Mouse (Mus musculus) adrenal gland, postnatal 25 days (tissue): ENCODE data around the gene Foxj2. TPM values are rescaled to one million over a fixed set of nuclear protein-coding genes. Genes with fewer than 3 reads are reported as not detected.

Source experiments
- DNase-seq: peaks from one replicate; pipeline ENCODE4 v3.0.0; 2021; ENCODE audit warnings: mixed read lengths
- microRNA-seq, 2 experiments: library from miRNA; unstranded; fragments of <30 nt; microRNA quantifications; one replicate each; pipeline ENCODE4 v1.2.0; 2021
- total RNA-seq: library from RNA; stranded (reverse); gene quantifications from 2 replicates; pipeline ENCODE4 v1.2.3, GENCODE M21; 2021

Foxj2 gene
- total RNA-seq, 1 experiment from 2014 or later, result 22.8 TPM

GRCm38 (mm10) chr6:122873871-122874719, 54.4 kb downstream of the Foxj2 start, which contains the start of gene Necap1:
Necap1 (plus strand) TSS chr6:122874474.
- peak; percentile 97 for DNase-seq

DNA sequence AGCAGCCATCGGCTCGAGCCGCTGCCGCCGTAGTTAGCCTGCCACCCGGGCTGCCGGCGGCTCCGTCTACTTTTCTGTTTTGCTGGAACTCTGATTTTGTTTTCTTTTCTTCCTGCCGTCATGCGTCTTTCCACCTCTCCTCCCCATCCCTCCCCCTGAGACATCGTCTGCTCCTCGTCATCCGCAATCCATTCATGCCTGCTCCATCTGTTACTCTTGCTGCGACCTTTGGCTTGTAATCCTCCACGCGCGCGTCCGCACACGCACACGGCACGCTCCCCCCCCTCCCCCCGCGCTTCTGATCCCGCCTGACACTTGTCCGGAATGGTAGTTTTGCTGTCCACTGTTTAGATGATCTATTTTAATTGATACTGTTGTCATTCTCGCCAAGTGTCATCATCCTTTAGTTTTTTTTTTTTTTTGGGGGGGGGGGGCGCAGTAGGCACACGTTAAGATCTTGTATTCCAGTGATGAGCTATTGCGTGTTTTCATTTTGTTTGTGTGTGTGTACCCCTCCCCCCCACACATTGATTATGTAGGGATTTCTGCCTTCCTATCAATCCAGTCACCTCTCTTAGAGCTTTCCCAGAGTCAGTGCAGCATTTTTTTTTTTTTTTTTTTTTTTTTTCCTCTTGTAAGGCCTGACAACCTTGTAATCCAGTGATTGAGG, 55.1 kb downstream of the Foxj2 start:
- no peak for DNase-seq

- no peak for DNase-seq
Measured at GRCm38 (mm10) chr6:122879141-122879735, 59.5 kb downstream of the Foxj2 start.

DNA sequence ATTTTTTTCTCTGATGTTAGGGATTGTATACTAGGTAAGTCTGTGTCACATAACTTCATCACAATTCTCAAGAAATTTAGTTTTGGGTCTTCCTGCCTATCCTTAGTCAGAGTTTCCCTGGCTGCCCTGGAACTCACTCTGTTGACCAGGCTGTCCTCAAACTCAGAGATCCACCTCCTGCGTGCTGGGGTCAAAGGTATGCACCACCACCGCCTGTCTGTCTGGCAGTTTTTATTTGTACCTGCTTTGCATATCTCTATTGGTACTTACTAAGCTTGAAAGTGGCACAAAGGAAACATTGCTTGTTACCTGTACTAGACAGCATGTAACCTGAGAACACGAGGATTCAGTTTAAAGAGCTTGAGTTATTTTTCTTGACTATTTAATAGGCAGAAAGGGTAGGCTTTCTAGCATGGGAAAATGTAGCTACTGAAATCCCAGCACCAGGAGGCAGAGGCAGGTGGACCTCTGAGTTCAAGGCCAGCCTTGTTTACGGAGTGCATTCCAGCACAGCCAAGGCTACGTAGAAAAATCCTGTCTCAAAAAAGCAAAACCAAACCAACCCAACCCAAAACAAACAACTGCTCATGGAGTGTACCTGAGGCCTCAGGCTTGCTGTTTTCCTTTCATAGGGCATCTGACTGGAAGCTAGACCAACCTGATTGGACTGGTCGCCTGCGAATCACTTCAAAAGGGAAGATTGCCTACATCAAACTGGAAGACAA, 60.2 kb downstream of the Foxj2 start:
- DNase-seq, result no peak

DNA sequence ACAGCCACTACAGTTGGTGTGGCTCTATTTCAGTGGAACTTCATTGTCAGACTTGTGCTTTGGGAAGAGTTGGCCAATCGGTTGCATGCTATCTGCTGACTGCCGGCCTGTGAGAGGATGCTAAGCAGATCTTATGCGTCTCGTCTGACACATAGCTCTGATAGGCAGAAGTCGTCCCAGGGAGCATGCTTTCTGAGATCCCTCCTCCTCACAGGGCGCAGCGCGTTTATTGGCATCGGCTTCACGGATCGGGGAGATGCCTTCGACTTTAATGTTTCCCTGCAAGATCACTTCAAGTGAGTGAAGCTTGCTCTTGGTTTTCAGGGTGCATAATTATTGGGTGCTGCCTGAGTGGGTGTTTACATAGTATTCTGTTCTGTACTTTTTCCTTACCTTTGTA, 61.6 kb downstream of the Foxj2 start:
- no peak for DNase-seq

GRCm38 (mm10) chr6:122883603-122884002, 63.9 kb downstream of the Foxj2 start:
- DNase-seq, result no peak

DNA sequence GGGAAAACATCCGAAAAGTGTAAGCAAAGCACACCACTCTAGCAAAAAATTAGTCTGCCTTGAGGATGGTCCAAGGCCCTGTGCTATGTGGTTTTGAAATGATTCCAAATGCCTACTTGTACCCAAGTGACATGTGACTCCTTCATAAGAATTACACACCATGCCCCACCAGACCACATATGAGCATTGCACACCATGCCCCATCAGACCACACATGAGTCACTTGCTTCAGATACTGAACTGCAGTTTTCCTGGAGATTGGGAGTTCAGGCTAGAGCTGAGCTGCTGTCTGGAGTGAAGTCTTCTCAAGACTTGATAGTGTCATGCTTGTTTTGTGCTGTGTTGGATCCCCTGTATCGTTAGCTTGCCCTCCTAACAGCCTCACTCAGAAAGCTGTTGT, 69.9 kb downstream of the Foxj2 start:
- no peak for DNase-seq

- DNase-seq, result peak; percentile 52
Measured at GRCm38 (mm10) chr6:122892442-122893049, 72.8 kb downstream of the Foxj2 start.

Small RNA genes lying within 50 kb of the gene (microRNA-seq; reads per million reads assigned to microRNA genes)
- 0 reads per million in 2 experiments for gene Mir7231

Other genes with a start within 250 kb of the Foxj2 start
- 6.1 and 8.7 TPM in 2 replicates for gene Apobec1, start 217.5 kb upstream of the Foxj2 start, total RNA-seq
- not detected in 2 replicates for gene Gdf3, start 209.8 kb upstream of the Foxj2 start, total RNA-seq
- gene Dppa3, start 193.5 kb upstream of the Foxj2 start, total RNA-seq, result not detected in 2 replicates
- gene Nanog, start 112.4 kb upstream of the Foxj2 start, total RNA-seq, result not detected in 2 replicates
- gene Slc2a3, start 18.3 kb upstream of the Foxj2 start, total RNA-seq, result 4.8 and 7.9 TPM in 2 replicates
- 1.9 and 3.0 TPM in 2 replicates for gene C3ar1, start 36.2 kb downstream of the Foxj2 start, total RNA-seq
- gene Necap1, start 54.6 kb downstream of the Foxj2 start, total RNA-seq, result 52.5 and 52.9 TPM in 2 replicates
- gene Clec4a1, start 101.9 kb downstream of the Foxj2 start, total RNA-seq, result 1.0 and 1.6 TPM in 2 replicates
- 2.5 and 4.0 TPM in 2 replicates for gene Clec4a3, start 132.6 kb downstream of the Foxj2 start, total RNA-seq
- gene Clec4a4, start 170.5 kb downstream of the Foxj2 start, total RNA-seq, result not detected in 2 replicates
- gene Clec4b1, start 230.0 kb downstream of the Foxj2 start, total RNA-seq, result 0.52 TPM in 1 of 2 replicates, not detected in the other